Mouse (Mus musculus) brain, embryonic 14.5 days (tissue): ENCODE results near the gene Wfdc8. TPM values are rescaled to one million over a fixed set of nuclear protein-coding genes. Genes with fewer than 3 reads are reported as not detected.

Experiments
- DNase-seq: peaks from one replicate; pipeline ENCODE4 v3.0.0-alpha.2; 2011; ENCODE audit warnings: low read depth
- CTCF ChIP-seq: fragments of 200-500 bp; IDR thresholded peaks from 2 replicates; pipeline ENCODE4 v1.5.1; 2012; ENCODE audit warnings: inconsistent platforms, mild to moderate bottlenecking, moderate library complexity, borderline replicate concordance; ENCODE audit not compliant: insufficient read depth, insufficient read length; ENCODE audit errors: extremely low read depth
- POLR2A ChIP-seq: fragments of 200-500 bp; IDR thresholded peaks from 2 replicates; pipeline ENCODE4 v1.6.1; 2012; ENCODE audit warnings: mild to moderate bottlenecking, inconsistent platforms, borderline replicate concordance; ENCODE audit not compliant: poor library complexity, insufficient read depth, insufficient read length, severe bottlenecking; ENCODE audit errors: extremely low read depth
- polyA plus RNA-seq: library from polyadenylated mRNA; depleted of rRNA; stranded (reverse); fragments of >200 nt; gene quantifications from 2 replicates; pipeline ENCODE4 v1.2.3, GENCODE M21; 2012; rRNA removed

The Wfdc8 gene
- polyA plus RNA-seq, 1 experiment, result not detected

DNA sequence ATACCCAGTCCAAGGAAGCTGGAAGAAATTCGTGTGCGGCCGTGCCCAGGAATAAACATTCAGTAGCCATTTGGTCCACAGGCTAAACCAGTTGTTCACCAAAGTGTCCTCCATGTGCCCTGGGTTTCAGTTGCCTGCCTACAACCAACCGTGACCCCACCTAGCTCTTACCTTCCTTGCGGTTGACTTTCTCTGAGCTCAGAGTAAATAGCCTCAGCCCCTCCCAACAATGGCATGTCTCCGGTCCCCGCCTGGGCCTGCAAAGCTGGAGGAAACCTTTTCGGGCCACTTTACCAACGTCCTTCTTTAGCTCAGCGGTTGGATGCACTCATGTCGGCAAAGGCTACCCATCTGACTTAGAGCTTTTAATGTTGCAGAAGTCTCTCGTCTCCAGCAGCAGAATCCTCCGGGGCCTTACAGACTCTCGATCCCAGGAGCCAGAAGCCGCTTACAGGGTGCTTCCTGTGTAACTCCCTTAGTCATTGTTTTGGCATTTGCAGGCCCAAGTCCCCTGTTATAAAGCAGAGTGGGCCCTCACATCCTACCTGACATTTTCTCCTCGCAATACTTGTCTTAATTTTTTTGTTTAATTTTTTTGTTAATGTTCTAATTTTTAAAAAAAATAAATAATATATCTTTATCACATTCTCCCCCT is 54.3 kb downstream of the Wfdc8 start:
- no peak for DNase-seq
- TF ChIP-seq CTCF, result no peak
- no peak for TF ChIP-seq POLR2A

- TF ChIP-seq CTCF (no peak), POLR2A (no peak)
- DNase-seq, result no peak
These were observed 55.0 kb downstream of the Wfdc8 start for GRCm38 (mm10) chr2:164558426-164558825.

DNA sequence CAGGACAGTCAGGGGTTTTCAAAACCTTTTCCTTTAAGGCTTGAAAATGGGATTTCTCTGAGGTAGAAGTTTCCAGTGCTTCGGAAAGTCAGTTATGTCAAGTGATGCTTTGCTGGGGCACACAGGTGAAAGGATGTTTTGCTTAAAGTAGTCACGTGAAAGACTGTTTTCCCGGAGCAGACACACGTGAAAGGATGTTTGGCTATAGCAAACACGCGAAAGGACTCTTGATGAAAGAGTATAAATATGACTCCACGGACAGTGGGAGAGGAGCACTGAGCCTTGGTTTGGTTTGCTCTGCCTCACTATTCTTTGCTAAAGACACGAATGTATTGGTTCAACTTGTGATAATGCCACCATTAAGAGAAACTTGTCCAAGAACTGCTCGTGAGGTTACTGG is 61.9 kb downstream of the Wfdc8 start:
- no peak for DNase-seq
- no peak for TF ChIP-seq CTCF
- no peak for TF ChIP-seq POLR2A

DNA sequence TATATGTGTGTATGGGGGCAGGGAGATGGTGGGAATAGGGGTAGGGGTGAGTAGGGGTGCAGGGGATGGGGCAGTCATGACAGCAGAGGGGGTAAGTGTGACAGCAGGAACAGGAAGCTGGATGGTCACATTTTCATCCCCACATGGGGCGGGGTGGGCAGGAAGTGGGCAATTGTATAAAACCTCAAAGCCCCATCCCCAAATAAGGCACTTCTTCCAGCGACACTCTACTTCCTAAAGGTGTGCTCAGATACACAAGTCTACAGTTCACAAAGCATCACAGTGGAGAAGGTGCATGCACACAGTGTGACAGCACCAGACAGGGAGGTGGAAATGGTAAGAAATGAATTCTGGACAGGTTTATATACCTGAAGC is 62.5 kb downstream of the Wfdc8 start:
- no peak for TF ChIP-seq POLR2A
- no peak for TF ChIP-seq CTCF
- no peak for DNase-seq

- no peak for DNase-seq
- no peak for TF ChIP-seq CTCF
- no peak for TF ChIP-seq POLR2A
These were observed 63.2 kb downstream of the Wfdc8 start for GRCm38 (mm10) chr2:164549963-164550894.

DNA sequence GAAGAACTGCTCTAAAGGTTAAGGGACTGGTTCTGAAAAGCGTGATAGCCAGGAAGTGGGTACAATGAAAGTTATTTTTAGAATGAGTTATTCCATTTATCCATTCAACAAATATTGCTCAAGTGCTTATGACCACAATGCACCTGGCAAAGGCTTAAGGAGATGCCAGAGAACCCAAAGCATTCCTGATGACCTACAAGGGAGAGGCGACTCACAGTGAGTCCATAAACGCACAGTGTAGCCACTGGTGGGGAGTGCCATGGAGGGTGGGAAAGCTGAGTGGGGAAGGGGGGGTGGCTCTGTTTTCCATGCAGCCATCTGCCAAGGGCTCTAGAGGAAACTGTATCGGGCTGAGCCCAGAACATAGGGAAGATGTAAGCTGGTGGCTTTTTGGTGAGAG is 64.1 kb downstream of the Wfdc8 start:
- TF ChIP-seq CTCF (no peak), POLR2A (no peak)
- DNase-seq, result no peak

Other genes with a start within 250 kb of the Wfdc8 start
- 0.22 TPM in 1 of 2 replicates, not detected in the other for gene Slpi, start 224.5 kb downstream of the Wfdc8 start, polyA plus RNA-seq
- 0.04 and 0.10 TPM in 2 replicates for gene Rbpjl, start 210.5 kb downstream of the Wfdc8 start, polyA plus RNA-seq
- gene Matn4, start 208.5 kb downstream of the Wfdc8 start, polyA plus RNA-seq, result 1.8 and 2.5 TPM in 2 replicates
- 2.3 and 3.7 TPM in 2 replicates for gene Sdc4, start 169.7 kb downstream of the Wfdc8 start, polyA plus RNA-seq
- 69.6 and 82.0 TPM in 2 replicates for gene Sys1, start 156.7 kb downstream of the Wfdc8 start, polyA plus RNA-seq
- 8.0 and 10.2 TPM in 2 replicates for gene Gm20458, start 152.7 kb downstream of the Wfdc8 start, polyA plus RNA-seq
- gene Trp53tg5, start 139.9 kb downstream of the Wfdc8 start, polyA plus RNA-seq, result not detected in 2 replicates
- 11.4 and 13.1 TPM in 2 replicates for gene Dbndd2, start 127.5 kb downstream of the Wfdc8 start, polyA plus RNA-seq
- gene Pigt, start 116.1 kb downstream of the Wfdc8 start, polyA plus RNA-seq, result 109 and 155 TPM in 2 replicates
- 3.9 and 5.3 TPM in 2 replicates for gene Wfdc2, start 51.2 kb downstream of the Wfdc8 start, polyA plus RNA-seq
- gene Spint3, start 40.2 kb downstream of the Wfdc8 start, polyA plus RNA-seq, result not detected in 2 replicates
- gene Wfdc6a, start 28.2 kb downstream of the Wfdc8 start, polyA plus RNA-seq, result not detected in 2 replicates
- not detected in 2 replicates for gene Eppin, start 20.0 kb downstream of the Wfdc8 start, polyA plus RNA-seq
- gene Wfdc6b, start 104 bp downstream of the Wfdc8 start, polyA plus RNA-seq, result not detected in 2 replicates
- not detected in 2 replicates for gene Wfdc16, start 25.2 kb upstream of the Wfdc8 start, polyA plus RNA-seq
- gene Wfdc10, start 42.4 kb upstream of the Wfdc8 start, polyA plus RNA-seq, result not detected in 2 replicates
- gene Wfdc9, start 43.0 kb upstream of the Wfdc8 start, polyA plus RNA-seq, result not detected in 2 replicates
- gene Wfdc11, start 60.5 kb upstream of the Wfdc8 start, polyA plus RNA-seq, result not detected in 2 replicates
- gene Wfdc13, start 71.5 kb upstream of the Wfdc8 start, polyA plus RNA-seq, result not detected in 2 replicates
- not detected in 2 replicates for gene Spint4, start 84.9 kb upstream of the Wfdc8 start, polyA plus RNA-seq
- gene Spint5, start 101.7 kb upstream of the Wfdc8 start, polyA plus RNA-seq, result not detected in 2 replicates
- 0.94 and 1.4 TPM in 2 replicates for gene Wfdc3, start 132.3 kb upstream of the Wfdc8 start, polyA plus RNA-seq
- gene Dnttip1, start 132.4 kb upstream of the Wfdc8 start, polyA plus RNA-seq, result 46.0 and 50.2 TPM in 2 replicates
- 94.0 and 201 TPM in 2 replicates for gene Ube2c, start 156.3 kb upstream of the Wfdc8 start, polyA plus RNA-seq
- gene Tnnc2, start 166.3 kb upstream of the Wfdc8 start, polyA plus RNA-seq, result 1.7 TPM in 2 replicates
- 25.9 and 27.0 TPM in 2 replicates for gene Snx21, start 172.2 kb upstream of the Wfdc8 start, polyA plus RNA-seq
- 29.7 and 41.1 TPM in 2 replicates for gene Acot8, start 191.3 kb upstream of the Wfdc8 start, polyA plus RNA-seq
- 8.5 and 10.1 TPM in 2 replicates for gene Zswim3, start 191.5 kb upstream of the Wfdc8 start, polyA plus RNA-seq
- 12.1 and 17.6 TPM in 2 replicates for gene Zswim1, start 209.1 kb upstream of the Wfdc8 start, polyA plus RNA-seq
- not detected in 2 replicates for gene Spata25, start 214.9 kb upstream of the Wfdc8 start, polyA plus RNA-seq
- gene Ctsa, start 219.2 kb upstream of the Wfdc8 start, polyA plus RNA-seq, result 125 and 165 TPM in 2 replicates
- gene Neurl2, start 219.8 kb upstream of the Wfdc8 start, polyA plus RNA-seq, result 5.1 and 7.0 TPM in 2 replicates
- 62.2 and 109 TPM in 2 replicates for gene Pltp, start 244.1 kb upstream of the Wfdc8 start, polyA plus RNA-seq